Mouse (Mus musculus) heart, embryonic 15.5 days (tissue): ENCODE data around the gene Pdcd1lg2. TPM values are rescaled to one million over a fixed set of nuclear protein-coding genes. Genes with fewer than 3 reads are reported as not detected.
A peak's percentile ranks its signal among the peaks of the same experiment; 100 is the strongest.

Source experiments
- ATAC-seq: fragments of 200-750 bp; cut with Nextera tagmentation; replicated peaks from 2 replicates; pipeline ENCODE4 v1.8.0; 2017; ENCODE audit warnings: low read depth, moderate TSS enrichment; ENCODE audit not compliant: insufficient number of reproducible peaks, insufficient read depth, low FRiP score
- H3K27ac ChIP-seq: fragments of 300-500 bp; sonication (generic); 2 replicates; pipeline ENCODE4 v1.5.1; 2015; ENCODE audit warnings: mild to moderate bottlenecking, inconsistent platforms
- H3K27me3 ChIP-seq: fragments of 300-500 bp; sonication (generic); 2 replicates; pipeline ENCODE4 v1.6.1; 2015; ENCODE audit warnings: inconsistent platforms
- H3K36me3 ChIP-seq: fragments of 300-500 bp; sonication (generic); 2 replicates; pipeline ENCODE4 v1.6.1; 2015; ENCODE audit warnings: mild to moderate bottlenecking, inconsistent platforms
- H3K4me1 ChIP-seq: fragments of 300-500 bp; sonication (generic); replicated peaks from 2 replicates; pipeline ENCODE4 v1.6.1; 2015; ENCODE audit warnings: inconsistent platforms
- H3K4me2 ChIP-seq: fragments of 300-500 bp; sonication (generic); 2 replicates; pipeline ENCODE4 v1.6.1; 2015; ENCODE audit warnings: inconsistent platforms, mild to moderate bottlenecking, moderate library complexity
- H3K4me3 ChIP-seq: fragments of 300-500 bp; sonication (generic); 2 replicates; pipeline ENCODE4 v1.5.1; 2015; ENCODE audit warnings: mild to moderate bottlenecking, inconsistent platforms
- H3K9ac ChIP-seq: fragments of 300-500 bp; sonication (generic); 2 replicates; pipeline ENCODE4 v1.6.1; 2015; ENCODE audit warnings: mild to moderate bottlenecking, inconsistent platforms
- H3K9me3 ChIP-seq: fragments of 300-500 bp; sonication (generic); replicated peaks from 2 replicates; pipeline ENCODE4 v1.6.1; 2016; ENCODE audit warnings: inconsistent platforms
- WGBS: fragments of 180-500 bp; shearing (Covaris S2); methylation state at CpG from one replicate; pipeline ENCODE4 v1.1.7; 2015; ENCODE audit warnings: mixed read lengths; 5-methylcytosine and 5-hydroxymethylcytosine counted together
- polyA plus RNA-seq: library from polyadenylated mRNA; unstranded; fragments of >200 nt; fragmentation: Nextera tagmentation; extraction: Ambion mirVana; gene quantifications from 2 replicates; pipeline ENCODE4 v1.2.1, GENCODE M21; 2015

The Pdcd1lg2 gene
- polyA plus RNA-seq, 1 experiment from 2014 or later, result not detected

GRCm38 (mm10) chr19:29370112-29370511 is 40.6 kb upstream of the Pdcd1lg2 start:
- Histone ChIP-seq H3K4me1 (peaks cover 6% of the 10 kb centered on the region), H3K9me3 (no peaks in the 10 kb centered on the region), H3K4me2 (no peak overlapping the region), H3K27me3 (no peaks in the 10 kb centered on the region), H3K27ac (no peak overlapping the region), H3K4me3 (no peak overlapping the region), H3K36me3 (no peaks in the 10 kb centered on the region), H3K9ac (no peak overlapping the region)
- WGBS, result 61% methylated on average over 12 of the region's 12 CpGs
- ATAC-seq, result no peak

GRCm38 (mm10) chr19:29370545-29371283 is 40.0 kb upstream of the Pdcd1lg2 start:
- no peak overlapping the region for H3K4me2 ChIP-seq
- no peak overlapping the region for H3K9ac ChIP-seq
- H3K4me3 ChIP-seq, result no peak overlapping the region
- H3K9me3 ChIP-seq, result no peaks in the 10 kb centered on the region
- no peaks in the 10 kb centered on the region for H3K36me3 ChIP-seq
- no peak overlapping the region for H3K27ac ChIP-seq
- no peaks in the 10 kb centered on the region for H3K27me3 ChIP-seq
- 85% methylated on average over 7 of the region's 7 CpGs for WGBS
- peaks cover 6% of the 10 kb centered on the region for H3K4me1 ChIP-seq
- no peak for ATAC-seq

- WGBS, result 79% methylated on average over 18 of the region's 18 CpGs
- Histone ChIP-seq H3K9ac (no peak overlapping the region), H3K9me3 (no peaks in the 10 kb centered on the region), H3K36me3 (no peaks in the 10 kb centered on the region), H3K4me2 (peak overlapping the region; percentile 33; the same call in 1 of the 2 replicates), H3K27ac (no peak overlapping the region), H3K27me3 (no peaks in the 10 kb centered on the region), H3K4me3 (peak overlapping the region; percentile 22), H3K4me1 (peaks cover 6% of the 10 kb centered on the region)
- ATAC-seq, result no peak
Measured at GRCm38 (mm10) chr19:29371284-29372081, 39.2 kb upstream of the Pdcd1lg2 start.

GRCm38 (mm10) chr19:29372138-29372537 is 38.6 kb upstream of the Pdcd1lg2 start:
- H3K4me2 ChIP-seq, result peak overlapping the region; percentile 33; the same call in 1 of the 2 replicates
- ATAC-seq, result no peak
- H3K4me1 ChIP-seq, result peaks cover 4% of the 10 kb centered on the region
- no peaks in the 10 kb centered on the region for H3K9me3 ChIP-seq
- no peaks in the 10 kb centered on the region for H3K27me3 ChIP-seq
- no peaks in the 10 kb centered on the region for H3K36me3 ChIP-seq
- no peak overlapping the region for H3K9ac ChIP-seq
- peak overlapping the region; percentile 22 for H3K4me3 ChIP-seq
- no peak overlapping the region for H3K27ac ChIP-seq
- whole genome bisulfite sequencing, result 52% methylated on average over 4 of the region's 4 CpGs

- no peak overlapping the region for H3K27ac ChIP-seq
- no peaks in the 10 kb centered on the region for H3K27me3 ChIP-seq
- no peak overlapping the region for H3K9ac ChIP-seq
- WGBS, result 86% methylated on average over 3 of the region's 3 CpGs
- no peak overlapping the region for H3K4me2 ChIP-seq
- no peaks in the 10 kb centered on the region for H3K9me3 ChIP-seq
- H3K4me3 ChIP-seq, result no peak overlapping the region
- H3K36me3 ChIP-seq, result no peaks in the 10 kb centered on the region
- no peak for ATAC-seq
- peaks cover under 1% of the 10 kb centered on the region for H3K4me1 ChIP-seq
Measured at GRCm38 (mm10) chr19:29372621-29373020, 38.1 kb upstream of the Pdcd1lg2 start.

- Histone ChIP-seq H3K27me3 (no peaks in the 10 kb centered on the region), H3K9ac (0 out of 2 replicates have a peak overlapping the region, but pooled peaks have one; percentile 1), H3K9me3 (no peaks in the 10 kb centered on the region), H3K27ac (no peak overlapping the region), H3K36me3 (no peaks in the 10 kb centered on the region), H3K4me1 (no peaks in the 10 kb centered on the region), H3K4me2 (peak overlapping the region; percentile 54), H3K4me3 (peak overlapping the region; percentile 29)
- WGBS, result 38% methylated on average over 11 of the region's 11 CpGs
- ATAC-seq, result no peak
Measured at GRCm38 (mm10) chr19:29373438-29373837, 37.3 kb upstream of the Pdcd1lg2 start.

GRCm38 (mm10) chr19:29374947-29375346 is 35.8 kb upstream of the Pdcd1lg2 start:
- Histone ChIP-seq H3K27ac (no peak overlapping the region), H3K36me3 (no peaks in the 10 kb centered on the region), H3K4me2 (no peak overlapping the region), H3K4me3 (no peak overlapping the region), H3K4me1 (no peaks in the 10 kb centered on the region), H3K9ac (no peak overlapping the region), H3K27me3 (no peaks in the 10 kb centered on the region), H3K9me3 (no peaks in the 10 kb centered on the region)
- 87% methylated on average over 9 of the region's 9 CpGs for WGBS
- no peak for ATAC-seq

- H3K27me3 ChIP-seq, result no peaks in the 10 kb centered on the region
- H3K4me3 ChIP-seq, result no peak overlapping the region
- no peaks in the 10 kb centered on the region for H3K9me3 ChIP-seq
- WGBS, result 72% methylated on average over 3 of the region's 3 CpGs
- H3K9ac ChIP-seq, result no peak overlapping the region
- H3K27ac ChIP-seq, result no peak overlapping the region
- no peaks in the 10 kb centered on the region for H3K4me1 ChIP-seq
- H3K36me3 ChIP-seq, result no peaks in the 10 kb centered on the region
- H3K4me2 ChIP-seq, result no peak overlapping the region
- no peak for ATAC-seq
Measured at GRCm38 (mm10) chr19:29376382-29376781, 34.3 kb upstream of the Pdcd1lg2 start.

DNA sequence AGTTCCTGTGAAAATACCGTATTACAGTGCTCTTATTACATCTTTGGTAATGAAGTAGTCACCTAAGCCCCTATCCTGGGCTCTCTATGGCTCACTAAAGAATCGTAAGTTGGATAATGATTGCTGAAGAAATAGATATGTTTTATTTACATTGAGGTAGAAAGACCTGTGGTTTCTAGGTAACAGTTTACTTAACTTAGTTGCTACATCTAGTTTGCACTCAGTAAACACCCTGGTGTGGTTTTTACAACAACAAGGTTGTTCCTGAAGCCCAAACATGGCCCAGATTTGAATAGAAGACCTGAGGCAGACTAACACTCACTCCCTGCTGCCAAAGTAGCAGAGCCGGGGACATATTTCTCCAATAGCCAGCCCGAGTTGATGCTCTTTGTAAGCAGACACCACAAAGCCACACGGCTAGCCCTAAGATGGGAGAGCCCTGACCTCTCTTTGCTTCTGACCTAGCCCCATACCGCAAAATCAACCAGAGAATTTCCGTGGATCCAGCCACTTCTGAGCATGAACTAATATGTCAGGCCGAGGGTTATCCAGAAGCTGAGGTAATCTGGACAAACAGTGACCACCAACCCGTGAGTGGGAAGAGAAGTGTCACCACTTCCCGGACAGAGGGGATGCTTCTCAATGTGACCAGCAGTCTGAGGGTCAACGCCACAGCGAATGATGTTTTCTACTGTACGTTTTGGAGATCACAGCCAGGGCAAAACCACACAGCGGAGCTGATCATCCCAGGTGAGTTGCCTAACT is 30.7 kb upstream of the Pdcd1lg2 start:
- no peak overlapping the region for H3K4me2 ChIP-seq
- H3K4me1 ChIP-seq, result no peaks in the 10 kb centered on the region
- no peaks in the 10 kb centered on the region for H3K36me3 ChIP-seq
- H3K9ac ChIP-seq, result no peak overlapping the region
- H3K27me3 ChIP-seq, result no peaks in the 10 kb centered on the region
- no peak overlapping the region for H3K27ac ChIP-seq
- WGBS, result 79% methylated on average over 14 of the region's 14 CpGs
- no peak overlapping the region for H3K4me3 ChIP-seq
- no peaks in the 10 kb centered on the region for H3K9me3 ChIP-seq
- no peak for ATAC-seq

GRCm38 (mm10) chr19:29383368-29383767 is 27.4 kb upstream of the Pdcd1lg2 start:
- H3K9ac ChIP-seq, result no peak overlapping the region
- no peaks in the 10 kb centered on the region for H3K27me3 ChIP-seq
- ATAC-seq, result no peak
- no peak overlapping the region for H3K27ac ChIP-seq
- no peak overlapping the region for H3K4me3 ChIP-seq
- no peaks in the 10 kb centered on the region for H3K4me1 ChIP-seq
- no peaks in the 10 kb centered on the region for H3K9me3 ChIP-seq
- H3K36me3 ChIP-seq, result no peaks in the 10 kb centered on the region
- 86% methylated on average over 5 of the region's 5 CpGs for WGBS
- no peak overlapping the region for H3K4me2 ChIP-seq

DNA sequence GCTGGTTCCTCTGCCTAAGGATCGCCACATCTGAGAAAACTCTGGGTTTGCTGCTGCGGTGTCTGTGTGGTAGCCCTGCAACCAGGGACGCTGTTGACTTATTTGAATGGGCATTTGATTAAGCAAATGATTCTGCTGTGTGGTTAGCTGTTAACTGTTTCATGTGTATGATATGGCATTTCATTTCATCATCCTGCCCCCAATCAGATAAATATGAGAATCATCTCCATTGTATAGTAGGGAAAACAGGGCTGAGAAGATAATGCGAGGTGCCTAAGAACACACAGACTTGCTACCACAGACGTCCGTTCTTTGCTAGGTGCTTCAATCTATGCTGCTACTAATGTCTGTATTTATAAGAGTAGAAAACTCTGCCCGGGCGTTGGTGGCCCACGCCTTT is 26.3 kb upstream of the Pdcd1lg2 start:
- H3K4me2 ChIP-seq, result no peak overlapping the region
- ATAC-seq, result no peak
- no peak overlapping the region for H3K27ac ChIP-seq
- H3K27me3 ChIP-seq, result no peaks in the 10 kb centered on the region
- H3K36me3 ChIP-seq, result no peaks in the 10 kb centered on the region
- H3K9me3 ChIP-seq, result no peaks in the 10 kb centered on the region
- no peak overlapping the region for H3K9ac ChIP-seq
- H3K4me3 ChIP-seq, result no peak overlapping the region
- H3K4me1 ChIP-seq, result no peaks in the 10 kb centered on the region
- 79% methylated on average over 9 of the region's 9 CpGs for WGBS
